Mouse (Mus musculus) embryonic facial prominence, embryonic 13.5 days (tissue): ENCODE data around the gene Hmga1. TPM values are rescaled to one million over a fixed set of nuclear protein-coding genes. Genes with fewer than 3 reads are reported as not detected.

Source experiments
- ATAC-seq: fragments of 200-750 bp; cut with Nextera tagmentation; 2 replicates; pipeline ENCODE4 v1.8.0; 2017; ENCODE audit warnings: low read depth; ENCODE audit not compliant: insufficient number of reproducible peaks, insufficient read depth, low FRiP score, low TSS enrichment
- H3K27ac ChIP-seq: fragments of 300-500 bp; sonication (generic); 2 replicates; pipeline ENCODE4 v1.5.1; 2015; ENCODE audit warnings: moderate library complexity, mild to moderate bottlenecking, inconsistent platforms
- H3K27me3 ChIP-seq: fragments of 300-500 bp; sonication (generic); 2 replicates; pipeline ENCODE4 v1.6.1; 2015; ENCODE audit warnings: mild to moderate bottlenecking, inconsistent platforms
- H3K36me3 ChIP-seq: fragments of 300-500 bp; sonication (generic); 2 replicates; pipeline ENCODE4 v1.6.1; 2015; ENCODE audit warnings: mild to moderate bottlenecking, inconsistent platforms
- H3K4me1 ChIP-seq: fragments of 300-500 bp; sonication (generic); 2 replicates; pipeline ENCODE4 v1.6.1; 2015; ENCODE audit warnings: inconsistent platforms
- H3K4me2 ChIP-seq: fragments of 300-500 bp; sonication (generic); 2 replicates; pipeline ENCODE4 v1.6.1; 2015; ENCODE audit warnings: moderate library complexity, mild to moderate bottlenecking, inconsistent platforms
- H3K4me3 ChIP-seq: fragments of 300-500 bp; sonication (generic); 2 replicates; pipeline ENCODE4 v1.5.1; 2015; ENCODE audit warnings: mild to moderate bottlenecking, inconsistent platforms
- H3K9ac ChIP-seq: fragments of 300-500 bp; sonication (generic); 2 replicates; pipeline ENCODE4 v1.6.1; 2015; ENCODE audit warnings: mild to moderate bottlenecking, inconsistent platforms
- H3K9me3 ChIP-seq: fragments of 300-500 bp; sonication (generic); 2 replicates; pipeline ENCODE4 v1.6.1; 2016; ENCODE audit warnings: inconsistent platforms
- WGBS: fragments of 180-500 bp; shearing (Covaris S2); methylation state at CpG from one replicate; pipeline ENCODE4 v1.1.7; 2015; ENCODE audit warnings: mixed read lengths; 5-methylcytosine and 5-hydroxymethylcytosine counted together
- polyA plus RNA-seq: library from polyadenylated mRNA; unstranded; fragments of >200 nt; fragmentation: Nextera tagmentation; extraction: Ambion mirVana; gene quantifications from 2 replicates; pipeline ENCODE4 v1.2.1, GENCODE M21; 2015

Hmga1 gene
- polyA plus RNA-seq, 1 experiment from 2014 or later: 258 TPM

- peaks cover 35% of the 10 kb centered on the region for H3K4me1 ChIP-seq
Measured at GRCm38 (mm10) chr17:27554062-27554960, 2.0 kb upstream of the Hmga1 start.

GRCm38 (mm10) chr17:27555075-27555511, 1.2 kb upstream of the Hmga1 start:
- peak overlapping the region; percentile 85 for H3K4me3 ChIP-seq
- H3K9ac ChIP-seq: peak overlapping the region; percentile 94
- no peaks in the 10 kb centered on the region for H3K27me3 ChIP-seq
- peak; percentile 34; the same call in 1 of the 2 replicates for ATAC-seq
- WGBS: 2% methylated on average over 32 of the region's 39 CpGs
- no peaks in the 10 kb centered on the region for H3K9me3 ChIP-seq
- H3K4me2 ChIP-seq: peak overlapping the region; percentile 78
- peak overlapping the region; percentile 97 for H3K27ac ChIP-seq
- H3K4me1 ChIP-seq: peaks cover 40% of the 10 kb centered on the region
- peaks cover 2% of the 10 kb centered on the region; the same call in 1 of the 2 replicates for H3K36me3 ChIP-seq

More at GRCm38 (mm10) chr17:27554062-27554960, 2.0 kb upstream of the Hmga1 start:
- 37% methylated on average over 20 of the region's 20 CpGs for WGBS
- Histone ChIP-seq H3K4me3 (peak overlapping the region; percentile 85), H3K4me2 (peak overlapping the region; percentile 78), H3K27ac (peak overlapping the region; percentile 97), H3K36me3 (no peaks in the 10 kb centered on the region), H3K27me3 (no peaks in the 10 kb centered on the region), H3K9me3 (no peaks in the 10 kb centered on the region), H3K9ac (peak overlapping the region; percentile 94)
- ATAC-seq: no peak

DNA sequence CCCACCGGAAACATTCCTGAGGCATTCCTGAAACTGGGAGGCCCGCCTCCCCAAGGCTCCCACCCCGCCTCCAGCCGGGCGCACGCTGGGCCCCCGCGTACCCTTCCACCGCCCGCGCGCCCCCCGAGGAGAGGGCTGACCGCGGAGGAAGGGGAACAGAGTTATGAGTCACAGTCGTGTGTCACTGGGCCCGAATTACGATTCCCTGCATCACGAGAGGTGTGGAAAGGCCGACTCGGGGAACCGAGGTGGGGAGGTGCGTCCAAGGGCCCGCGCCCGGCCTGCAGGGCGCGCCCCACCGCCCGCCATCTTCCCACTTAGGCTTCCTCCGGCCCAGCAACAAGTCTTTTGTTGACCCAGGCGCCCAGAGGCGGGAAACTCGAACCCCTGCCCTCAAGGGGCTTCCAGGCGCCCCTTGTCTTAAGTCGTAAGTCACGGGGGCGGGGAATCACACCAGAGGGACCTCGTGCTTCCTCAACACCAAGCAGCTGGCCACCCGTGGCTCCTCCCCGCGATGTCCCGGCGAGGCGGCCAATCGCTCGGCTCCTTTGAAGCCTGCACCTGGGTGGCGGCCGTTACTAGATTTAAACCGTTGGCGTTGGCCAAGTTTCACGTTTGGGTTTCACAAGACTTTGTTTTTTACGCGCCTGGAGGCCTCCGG, 655 bp upstream of the Hmga1 start:
- peak; percentile 57 for ATAC-seq
- Histone ChIP-seq H3K4me3 (peak overlapping the region; percentile 85), H3K4me2 (peak overlapping the region; percentile 78), H3K9ac (peak overlapping the region; percentile 94), H3K36me3 (peaks cover 8% of the 10 kb centered on the region; the same call in 1 of the 2 replicates), H3K4me1 (peaks cover 40% of the 10 kb centered on the region), H3K9me3 (no peaks in the 10 kb centered on the region), H3K27ac (peak overlapping the region; percentile 97), H3K27me3 (no peaks in the 10 kb centered on the region)
- WGBS: under 1% methylated on average over 53 of the region's 55 CpGs

DNA sequence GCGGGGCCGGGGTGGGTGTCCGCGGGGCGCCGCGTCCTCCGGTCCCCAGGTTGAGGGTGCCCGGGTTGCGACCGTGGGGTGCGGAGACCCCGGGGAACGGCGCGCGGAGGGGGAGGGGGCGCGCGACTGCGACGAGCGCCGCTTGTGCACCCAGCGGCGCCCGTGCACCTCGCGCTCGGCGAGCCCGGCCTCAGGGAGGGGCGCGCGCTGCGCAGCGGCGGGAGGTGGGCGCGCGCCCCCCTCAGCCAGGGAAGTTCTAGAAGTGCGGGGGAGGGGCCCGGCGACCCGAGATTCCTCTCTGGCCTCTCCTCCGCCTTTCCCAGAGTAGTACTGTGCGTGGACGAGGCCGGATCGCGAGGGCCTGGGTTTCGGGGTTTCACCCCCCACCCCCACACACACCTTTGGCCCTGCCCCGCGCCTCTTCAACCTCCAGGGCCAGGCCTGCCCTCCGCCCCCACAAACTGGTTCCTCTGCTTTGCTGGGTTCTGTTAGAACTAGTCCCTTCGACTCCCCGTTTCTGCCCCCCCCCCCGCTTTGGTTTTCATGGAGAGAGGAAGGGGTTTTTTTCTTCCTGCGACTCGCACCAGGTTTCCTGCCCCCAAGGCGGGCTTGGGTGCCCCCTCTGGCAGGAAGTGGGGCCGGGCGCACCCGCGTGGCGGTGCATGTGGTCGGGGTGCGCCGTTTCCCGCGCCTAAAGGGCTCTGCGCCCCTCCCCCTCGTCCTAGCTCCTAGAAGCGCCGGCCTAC, 1.1 kb downstream of the Hmga1 start:
- ATAC-seq: no peak

GRCm38 (mm10) chr17:27557927-27558661, 1.8 kb downstream of the Hmga1 start:
- H3K36me3 ChIP-seq: peaks cover 21% of the 10 kb centered on the region
- peak overlapping the region; percentile 94 for H3K9ac ChIP-seq
- H3K27me3 ChIP-seq: no peaks in the 10 kb centered on the region
- peak overlapping the region; percentile 97 for H3K27ac ChIP-seq
- WGBS: 1% methylated on average over 14 of the region's 14 CpGs
- H3K9me3 ChIP-seq: no peaks in the 10 kb centered on the region
- peak overlapping the region; percentile 85 for H3K4me3 ChIP-seq
- peaks cover 48% of the 10 kb centered on the region for H3K4me1 ChIP-seq
- ATAC-seq: no peak
- H3K4me2 ChIP-seq: peak overlapping the region; percentile 78

More for the DNA sequence above, 1.1 kb downstream of the Hmga1 start:
- H3K4me2 ChIP-seq: peak overlapping the region; percentile 78
- H3K4me1 ChIP-seq: peaks cover 48% of the 10 kb centered on the region
- no peaks in the 10 kb centered on the region for H3K27me3 ChIP-seq
- H3K4me3 ChIP-seq: peak overlapping the region; percentile 85
- under 1% methylated on average over 75 of the region's 75 CpGs for WGBS
- peak overlapping the region; percentile 94 for H3K9ac ChIP-seq
- no peaks in the 10 kb centered on the region for H3K9me3 ChIP-seq
- peaks cover 21% of the 10 kb centered on the region for H3K36me3 ChIP-seq
- H3K27ac ChIP-seq: peak overlapping the region; percentile 97

GRCm38 (mm10) chr17:27558845-27559244, 2.5 kb downstream of the Hmga1 start:
- no peak for ATAC-seq
- Histone ChIP-seq H3K4me1 (peaks cover 49% of the 10 kb centered on the region), H3K9ac (peak overlapping the region; percentile 94), H3K36me3 (peaks cover 24% of the 10 kb centered on the region), H3K4me3 (peak overlapping the region; percentile 85; the same call in 1 of the 2 replicates), H3K27ac (no peak overlapping the region), H3K4me2 (peak overlapping the region; percentile 78), H3K27me3 (no peaks in the 10 kb centered on the region), H3K9me3 (no peaks in the 10 kb centered on the region)
- WGBS: 10% methylated on average over 5 of the region's 5 CpGs

GRCm38 (mm10) chr17:27559596-27559995, 3.3 kb downstream of the Hmga1 start:
- no peak overlapping the region for H3K27ac ChIP-seq
- H3K4me1 ChIP-seq: peaks cover 49% of the 10 kb centered on the region
- H3K9ac ChIP-seq: no peak overlapping the region
- H3K4me3 ChIP-seq: no peak overlapping the region; the same call in 1 of the 2 replicates
- no peaks in the 10 kb centered on the region for H3K27me3 ChIP-seq
- 65% methylated on average over 12 of the region's 12 CpGs for WGBS
- ATAC-seq: no peak
- H3K36me3 ChIP-seq: peaks cover 26% of the 10 kb centered on the region
- no peaks in the 10 kb centered on the region for H3K9me3 ChIP-seq
- peak overlapping the region; percentile 78; the same call in 1 of the 2 replicates for H3K4me2 ChIP-seq

DNA sequence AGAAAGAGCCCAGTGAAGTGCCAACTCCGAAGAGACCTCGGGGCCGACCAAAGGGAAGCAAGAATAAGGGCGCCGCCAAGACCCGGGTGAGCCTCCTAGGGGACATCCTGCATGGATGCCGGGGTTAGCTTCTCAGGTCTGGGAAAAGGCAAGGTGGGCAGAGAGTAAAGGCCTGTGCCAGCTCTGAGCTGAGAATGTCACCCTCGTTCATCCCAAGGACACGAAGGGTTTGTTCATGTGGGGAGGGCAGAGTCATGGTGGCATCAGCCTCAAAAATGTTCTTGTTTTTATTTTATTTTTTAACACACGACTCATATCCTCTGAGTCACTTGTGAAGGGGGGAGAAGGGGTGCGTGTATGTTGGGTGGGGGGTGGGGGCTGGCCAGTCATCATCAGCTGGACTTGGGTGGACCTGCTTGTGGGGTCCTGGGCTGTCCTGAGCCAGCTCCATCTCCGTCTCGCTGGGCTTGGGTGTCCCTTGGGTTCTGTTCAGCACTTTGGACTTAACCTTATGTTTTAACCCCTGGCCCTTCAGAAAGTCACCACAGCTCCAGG, 4.7 kb downstream of the Hmga1 start:
- 86% methylated on average over 13 of the region's 13 CpGs for WGBS
- no peak for ATAC-seq
- Histone ChIP-seq H3K27me3 (no peaks in the 10 kb centered on the region), H3K27ac (no peak overlapping the region), H3K4me3 (no peak overlapping the region), H3K36me3 (peaks cover 26% of the 10 kb centered on the region), H3K9ac (no peak overlapping the region), H3K9me3 (no peaks in the 10 kb centered on the region), H3K4me2 (no peak overlapping the region), H3K4me1 (peaks cover 50% of the 10 kb centered on the region)

GRCm38 (mm10) chr17:27561809-27562526, 5.7 kb downstream of the Hmga1 start:
- WGBS: 62% methylated on average over 11 of the region's 11 CpGs
- H3K4me3 ChIP-seq: no peak overlapping the region
- H3K27me3 ChIP-seq: no peaks in the 10 kb centered on the region
- peaks cover 26% of the 10 kb centered on the region for H3K36me3 ChIP-seq
- peaks cover 58% of the 10 kb centered on the region for H3K4me1 ChIP-seq
- H3K4me2 ChIP-seq: no peak overlapping the region
- no peaks in the 10 kb centered on the region for H3K9me3 ChIP-seq
- no peak overlapping the region for H3K27ac ChIP-seq
- no peak overlapping the region for H3K9ac ChIP-seq
- ATAC-seq: no peak

GRCm38 (mm10) chr17:27563771-27564244, 7.5 kb downstream of the Hmga1 start:
- H3K27ac ChIP-seq: no peak overlapping the region
- H3K4me3 ChIP-seq: no peak overlapping the region
- H3K27me3 ChIP-seq: no peaks in the 10 kb centered on the region
- WGBS: 47% methylated on average over 7 of the region's 7 CpGs
- no peak for ATAC-seq
- peaks cover 46% of the 10 kb centered on the region for H3K4me1 ChIP-seq
- peak overlapping the region; percentile 27; the same call in 1 of the 2 replicates for H3K9ac ChIP-seq
- peaks cover 26% of the 10 kb centered on the region for H3K36me3 ChIP-seq
- H3K9me3 ChIP-seq: no peaks in the 10 kb centered on the region
- H3K4me2 ChIP-seq: no peak overlapping the region
